Mouse (Mus musculus) lung, postnatal 0 days (tissue): Measurements from ENCODE around the gene Ddi1.

ENCODE experiments used
- CTCF ChIP-seq: IDR thresholded peaks from 2 replicates; pipeline ENCODE4 v1.5.1; 2016; ENCODE audit warnings: antibody characterized with exemption, mild to moderate bottlenecking
- EP300 ChIP-seq: IDR thresholded peaks from 2 replicates; pipeline ENCODE4 v1.6.1; 2016; ENCODE audit warnings: antibody characterized with exemption, mild to moderate bottlenecking, control low read depth

DNA sequence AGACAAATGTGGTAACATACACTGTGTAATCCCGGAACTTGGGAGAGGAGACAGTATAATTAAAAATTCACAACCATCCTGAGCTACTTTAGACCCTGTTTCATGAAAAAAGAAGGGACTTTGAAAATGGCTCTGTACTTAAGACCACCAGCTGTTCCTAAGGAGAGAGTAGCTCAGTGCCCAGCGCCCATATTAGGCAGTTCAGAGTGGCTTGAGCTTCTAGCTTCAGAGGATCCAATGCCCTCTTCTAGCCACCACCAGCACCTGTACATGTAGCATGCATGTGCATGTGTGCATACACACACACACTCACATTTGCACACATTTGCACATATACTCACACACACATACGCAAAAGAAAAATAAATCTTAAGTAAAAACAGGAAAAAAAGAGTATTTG is 34.9 kb upstream of the Ddi1 start:
- TF ChIP-seq EP300, result no peak
- TF ChIP-seq CTCF, result no peak
